Mouse (Mus musculus) neural tube, embryonic 12.5 days (tissue): ENCODE measurements at regions not wholly inside any gene's neighbourhood (a gene's known extent, or its start where the extent isn't known, plus 50 kb on each side); places are given as distances from the start of the nearest gene placed in this dataset.

ENCODE experiments used
- ATAC-seq: fragments of 200-750 bp; cut with Nextera tagmentation; 2 replicates; pipeline ENCODE4 v1.8.0; 2017; ENCODE audit warnings: low read depth, mild to moderate bottlenecking, moderate TSS enrichment, moderate library complexity; ENCODE audit not compliant: low FRiP score
- H3K27ac ChIP-seq: fragments of 300-500 bp; sonication (generic); 2 replicates; pipeline ENCODE4 v1.5.1; 2016
- H3K27me3 ChIP-seq: fragments of 300-500 bp; sonication (generic); replicated peaks from 2 replicates; pipeline ENCODE4 v1.6.1; 2016; ENCODE audit warnings: mild to moderate bottlenecking
- H3K36me3 ChIP-seq: fragments of 300-500 bp; sonication (generic); 2 replicates; pipeline ENCODE4 v1.6.1; 2016; ENCODE audit warnings: mild to moderate bottlenecking
- H3K4me1 ChIP-seq: fragments of 300-500 bp; sonication (generic); 2 replicates; pipeline ENCODE4 v1.6.1; 2016
- H3K4me2 ChIP-seq: fragments of 300-500 bp; sonication (generic); replicated peaks from 2 replicates; pipeline ENCODE4 v1.6.1; 2016; ENCODE audit warnings: mild to moderate bottlenecking
- H3K4me3 ChIP-seq: fragments of 300-500 bp; sonication (generic); 2 replicates; pipeline ENCODE4 v1.5.1; 2016
- H3K9ac ChIP-seq: fragments of 300-500 bp; sonication (generic); 2 replicates; pipeline ENCODE4 v1.6.1; 2016; ENCODE audit warnings: mild to moderate bottlenecking
- H3K9me3 ChIP-seq: fragments of 300-500 bp; sonication (generic); 2 replicates; pipeline ENCODE4 v1.6.1; 2016; ENCODE audit warnings: mild to moderate bottlenecking
- WGBS: fragments of 180-500 bp; shearing (Covaris S2); methylation state at CpG from one replicate; pipeline ENCODE4 v1.1.7; 2016; 5-methylcytosine and 5-hydroxymethylcytosine counted together

DNA sequence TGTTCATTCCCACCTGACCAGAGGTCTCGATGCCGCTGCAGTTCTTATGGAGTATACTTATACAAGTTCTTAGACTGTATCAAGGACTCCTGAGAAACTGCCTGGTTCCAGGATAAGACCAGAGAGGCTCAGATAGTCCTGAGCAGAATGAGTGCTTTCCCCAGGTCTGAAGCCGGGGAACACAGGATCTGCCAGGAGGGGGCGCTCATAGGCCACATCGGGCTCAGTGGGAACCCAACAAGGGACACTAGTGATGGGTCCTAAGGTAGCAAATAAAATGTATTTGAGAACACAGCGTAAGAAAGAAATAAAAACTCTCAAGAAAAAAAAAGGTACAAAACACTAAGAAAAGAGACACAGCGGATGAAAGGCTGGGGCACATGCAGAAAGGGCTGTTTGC is 454.0 kb upstream of the Zdhhc25 start:
- no peaks in the 10 kb centered on the region for H3K4me1 ChIP-seq
- no peak overlapping the region for H3K27ac ChIP-seq
- H3K9me3 ChIP-seq: no peaks in the 10 kb centered on the region
- H3K9ac ChIP-seq: no peak overlapping the region
- H3K36me3 ChIP-seq: no peaks in the 10 kb centered on the region
- H3K4me3 ChIP-seq: no peak overlapping the region
- no peak for ATAC-seq
- no peak overlapping the region for H3K4me2 ChIP-seq
- 47% methylated on average over 7 of the region's 7 CpGs for WGBS
- H3K27me3 ChIP-seq: no peaks in the 10 kb centered on the region

DNA sequence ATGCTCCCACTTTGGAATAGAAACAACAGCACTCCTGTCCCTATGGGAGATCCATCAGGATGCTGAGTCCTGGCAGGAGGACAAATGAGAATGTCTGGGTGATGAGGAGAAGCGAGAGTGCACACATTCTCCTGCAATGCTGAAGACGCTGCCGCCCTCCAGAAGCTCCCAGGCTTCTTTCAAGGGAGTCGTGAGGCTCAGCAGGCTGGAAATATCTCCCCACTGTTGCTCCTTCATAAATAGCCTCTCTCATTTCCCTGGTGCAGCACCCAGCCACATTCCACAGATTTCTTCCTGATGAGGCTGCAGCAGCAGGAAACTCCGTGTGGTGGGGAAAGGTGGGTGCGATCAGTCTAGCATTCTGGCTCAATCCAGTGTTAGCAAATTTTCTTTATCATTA is 448.9 kb upstream of the Zdhhc25 start:
- Histone ChIP-seq H3K27me3 (no peaks in the 10 kb centered on the region), H3K4me1 (0 out of 2 replicates have a peak, but pooled peaks cover 4% of the 10 kb centered on the region), H3K9me3 (no peaks in the 10 kb centered on the region), H3K4me2 (no peak overlapping the region), H3K4me3 (no peak overlapping the region), H3K27ac (no peak overlapping the region), H3K9ac (no peak overlapping the region), H3K36me3 (no peaks in the 10 kb centered on the region)
- ATAC-seq: no peak
- 81% methylated on average over 6 of the region's 6 CpGs for WGBS

DNA sequence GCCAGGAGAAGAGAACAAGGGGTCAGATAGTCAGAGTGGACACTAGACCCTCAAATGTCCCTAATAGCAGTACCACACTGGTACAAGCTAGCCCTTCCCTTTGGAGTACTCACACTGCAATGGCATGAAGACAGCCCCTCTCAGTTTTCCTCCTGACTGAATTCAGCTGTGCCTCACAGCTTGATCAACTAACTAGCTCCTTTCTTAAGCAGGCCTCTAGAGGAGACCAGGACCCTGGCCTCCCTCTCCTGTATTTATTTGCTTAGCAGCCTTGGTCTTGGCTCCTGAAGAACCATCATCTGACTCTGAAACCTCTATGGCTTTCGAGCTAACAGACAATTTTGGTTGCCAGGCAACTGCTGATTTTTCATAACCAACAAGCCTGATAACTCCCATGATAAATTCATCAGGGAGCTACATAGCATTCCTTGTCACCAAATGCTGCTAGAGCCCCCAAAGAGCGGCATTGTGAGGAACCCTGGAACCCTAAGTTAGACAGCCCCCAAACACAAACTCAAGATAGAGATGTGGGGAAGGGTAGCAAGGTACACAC is 440.4 kb upstream of the Zdhhc25 start:
- Histone ChIP-seq H3K27me3 (no peaks in the 10 kb centered on the region), H3K27ac (no peak overlapping the region), H3K9ac (no peak overlapping the region), H3K4me1 (0 out of 2 replicates have a peak, but pooled peaks cover 4% of the 10 kb centered on the region), H3K36me3 (no peaks in the 10 kb centered on the region), H3K4me2 (no peak overlapping the region), H3K9me3 (no peaks in the 10 kb centered on the region), H3K4me3 (no peak overlapping the region)
- 84% methylated on average over 2 of the region's 2 CpGs for WGBS
- ATAC-seq: no peak

DNA sequence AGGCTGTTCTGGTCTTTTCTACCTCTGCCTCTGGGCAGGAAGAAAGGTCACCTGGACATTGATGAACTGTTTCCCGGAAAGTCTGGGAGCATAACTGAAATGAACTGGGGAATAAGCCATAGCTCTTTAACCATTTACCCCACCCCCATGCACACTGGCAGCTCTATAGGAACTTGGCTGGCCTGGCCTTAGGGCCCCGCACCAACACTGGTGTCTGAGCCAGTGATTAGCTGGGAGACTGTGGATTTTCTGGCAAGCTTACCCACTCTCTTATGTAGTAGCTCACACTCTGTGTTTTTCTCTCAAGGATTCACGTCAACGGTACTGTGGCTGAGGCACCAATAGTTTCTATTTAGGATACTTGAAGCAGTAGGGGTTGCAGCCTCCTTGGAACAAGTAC is 439.8 kb upstream of the Zdhhc25 start:
- whole genome bisulfite sequencing: 91% methylated on average over 4 of the region's 4 CpGs
- Histone ChIP-seq H3K36me3 (no peaks in the 10 kb centered on the region), H3K27ac (no peak overlapping the region), H3K4me3 (no peak overlapping the region), H3K4me1 (0 out of 2 replicates have a peak, but pooled peaks cover 4% of the 10 kb centered on the region), H3K9ac (no peak overlapping the region), H3K27me3 (no peaks in the 10 kb centered on the region), H3K9me3 (no peaks in the 10 kb centered on the region), H3K4me2 (no peak overlapping the region)
- ATAC-seq: no peak

DNA sequence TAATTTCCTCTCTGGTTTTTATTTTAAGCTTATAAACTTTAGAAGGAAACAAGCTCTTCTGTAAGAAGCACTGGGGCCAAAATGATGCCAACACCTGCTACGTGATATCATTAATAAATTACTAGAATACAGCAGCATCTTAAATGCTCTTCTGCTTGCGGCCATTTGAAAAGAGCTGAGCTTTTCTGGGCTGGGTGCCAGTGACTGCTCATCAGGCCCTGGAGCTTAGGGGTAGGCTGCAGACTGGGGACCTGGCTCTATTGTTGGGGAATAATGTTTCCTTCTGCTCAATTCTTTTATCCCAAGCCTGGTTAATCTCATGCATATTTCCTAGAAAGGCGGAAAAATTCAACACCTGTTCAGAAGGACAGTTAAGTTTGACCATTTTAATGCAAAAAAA is 436.7 kb upstream of the Zdhhc25 start:
- no peaks in the 10 kb centered on the region for H3K36me3 ChIP-seq
- H3K4me3 ChIP-seq: no peak overlapping the region
- 78% methylated on average over 3 of the region's 3 CpGs for WGBS
- ATAC-seq: no peak
- no peaks in the 10 kb centered on the region for H3K4me1 ChIP-seq
- no peaks in the 10 kb centered on the region for H3K27me3 ChIP-seq
- no peak overlapping the region for H3K9ac ChIP-seq
- H3K27ac ChIP-seq: no peak overlapping the region
- H3K4me2 ChIP-seq: no peak overlapping the region
- no peaks in the 10 kb centered on the region for H3K9me3 ChIP-seq

DNA sequence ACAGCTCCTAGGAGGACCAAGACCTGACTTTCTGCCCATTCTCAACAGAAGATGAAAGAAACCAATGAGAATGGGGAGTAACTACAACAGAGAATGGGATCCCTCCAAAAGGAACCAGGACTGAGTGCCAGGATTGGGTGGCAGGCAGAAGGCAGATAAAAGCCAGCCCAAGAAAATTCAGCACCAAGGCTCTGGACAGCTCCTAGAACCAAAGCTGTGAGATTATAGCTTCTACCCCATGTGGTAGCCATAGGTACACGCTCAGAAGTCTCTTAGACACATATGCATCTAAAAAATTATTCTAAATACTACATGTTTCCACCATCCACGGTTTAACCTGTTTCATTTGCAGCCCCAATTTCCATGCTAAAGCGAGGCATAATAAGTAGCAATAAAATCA is 425.8 kb upstream of the Zdhhc25 start:
- 33% methylated on average over 3 of the region's 3 CpGs for WGBS
- no peaks in the 10 kb centered on the region for H3K36me3 ChIP-seq
- no peak overlapping the region for H3K4me3 ChIP-seq
- H3K9ac ChIP-seq: no peak overlapping the region
- H3K27ac ChIP-seq: no peak overlapping the region
- no peaks in the 10 kb centered on the region for H3K27me3 ChIP-seq
- H3K9me3 ChIP-seq: no peaks in the 10 kb centered on the region
- no peak for ATAC-seq
- H3K4me1 ChIP-seq: no peaks in the 10 kb centered on the region
- H3K4me2 ChIP-seq: no peak overlapping the region

DNA sequence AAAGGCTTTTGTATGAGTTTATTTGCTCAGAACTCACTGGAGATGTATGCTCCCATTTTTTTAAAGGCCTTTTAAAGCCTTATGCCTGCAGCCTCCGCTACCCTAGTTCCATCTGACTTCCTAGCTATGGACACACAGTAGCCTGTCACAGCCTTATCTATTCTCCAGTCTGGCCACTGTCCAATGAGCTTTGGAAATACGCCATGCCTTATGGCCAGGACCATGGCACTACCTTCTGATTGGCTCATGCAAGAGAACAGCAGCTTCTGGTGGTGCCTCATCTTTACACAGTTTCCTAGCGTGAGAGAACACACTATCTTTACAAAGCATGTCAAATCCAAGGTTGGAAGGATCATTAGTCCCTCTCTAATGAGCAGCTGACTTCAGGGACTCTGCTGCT is 424.1 kb upstream of the Zdhhc25 start:
- Histone ChIP-seq H3K9me3 (no peaks in the 10 kb centered on the region), H3K4me3 (no peak overlapping the region), H3K9ac (no peak overlapping the region), H3K4me2 (no peak overlapping the region), H3K4me1 (no peaks in the 10 kb centered on the region), H3K27ac (no peak overlapping the region), H3K36me3 (no peaks in the 10 kb centered on the region), H3K27me3 (no peaks in the 10 kb centered on the region)
- WGBS: 82% methylated on average over 3 of the region's 3 CpGs
- ATAC-seq: no peak

DNA sequence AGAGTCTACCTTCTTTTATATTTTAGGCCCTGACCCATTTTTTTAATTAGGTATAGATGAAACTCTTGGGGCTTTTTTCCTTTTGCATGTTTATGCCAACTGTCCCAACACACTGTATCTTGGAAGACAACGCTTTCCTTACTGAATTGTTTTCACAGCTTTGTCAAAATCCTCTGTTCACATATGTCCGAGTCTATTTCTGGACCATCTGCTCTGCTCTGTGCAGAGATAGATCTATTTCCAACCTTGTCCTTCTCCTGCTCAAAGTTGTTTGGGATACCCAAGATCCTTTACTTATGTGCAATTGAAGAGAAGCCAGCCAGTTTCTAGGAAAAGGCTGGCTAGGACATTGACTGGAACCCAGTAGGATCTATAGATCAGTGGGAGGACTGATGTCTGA is 403.6 kb upstream of the Zdhhc25 start:
- no peaks in the 10 kb centered on the region for H3K4me1 ChIP-seq
- H3K9me3 ChIP-seq: no peaks in the 10 kb centered on the region
- H3K27ac ChIP-seq: no peak overlapping the region
- no peaks in the 10 kb centered on the region for H3K36me3 ChIP-seq
- H3K4me2 ChIP-seq: no peak overlapping the region
- 90% methylated on average over 2 of the region's 2 CpGs for WGBS
- ATAC-seq: no peak
- H3K9ac ChIP-seq: no peak overlapping the region
- H3K27me3 ChIP-seq: no peaks in the 10 kb centered on the region
- no peak overlapping the region for H3K4me3 ChIP-seq

DNA sequence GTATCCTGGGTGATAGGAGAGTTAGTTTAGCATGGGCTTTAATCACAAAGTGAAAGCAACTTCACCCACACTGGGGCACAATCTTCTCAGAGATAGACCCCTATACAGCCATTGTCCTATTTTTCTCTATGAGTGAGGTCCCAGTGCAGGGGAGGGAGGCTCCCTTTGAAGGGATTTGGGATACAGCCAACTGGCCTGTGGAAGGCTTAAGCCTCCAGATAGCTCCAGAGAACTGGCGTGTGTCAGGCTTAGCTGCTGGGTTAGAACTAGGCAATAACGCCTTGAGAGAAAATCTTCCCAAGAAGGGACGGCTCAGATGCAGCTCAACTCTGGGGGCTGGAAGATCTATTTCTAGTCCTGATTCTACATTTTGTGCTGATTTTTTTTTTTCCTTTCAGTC is 397.4 kb upstream of the Zdhhc25 start:
- Histone ChIP-seq H3K27me3 (no peaks in the 10 kb centered on the region), H3K27ac (no peak overlapping the region), H3K4me2 (peak overlapping the region; percentile 38), H3K4me1 (peaks cover 9% of the 10 kb centered on the region; the same call in 1 of the 2 replicates), H3K36me3 (no peaks in the 10 kb centered on the region), H3K4me3 (no peak overlapping the region), H3K9ac (no peak overlapping the region), H3K9me3 (no peaks in the 10 kb centered on the region)
- ATAC-seq: no peak
- WGBS: 66% methylated on average over 3 of the region's 3 CpGs

DNA sequence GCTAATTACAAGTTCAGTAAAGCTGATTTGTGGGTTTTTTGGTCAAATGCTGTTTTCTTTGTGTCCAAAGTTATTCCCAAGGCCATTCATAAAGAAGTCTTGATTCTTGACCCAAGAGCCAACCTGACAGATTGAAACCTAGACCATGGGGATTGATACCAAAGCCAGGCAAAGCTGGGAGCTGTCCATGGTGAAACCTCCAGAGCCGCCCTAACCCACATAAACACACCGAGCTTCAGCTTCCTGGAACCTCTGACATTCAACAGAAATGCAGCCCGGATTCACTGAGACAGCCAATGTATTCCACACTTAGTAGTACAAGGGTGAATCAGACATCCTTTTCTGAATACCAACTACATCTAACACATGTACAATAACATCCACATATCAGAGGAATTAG is 386.7 kb upstream of the Zdhhc25 start:
- no peaks in the 10 kb centered on the region for H3K9me3 ChIP-seq
- no peaks in the 10 kb centered on the region for H3K27me3 ChIP-seq
- no peak for ATAC-seq
- WGBS: 57% methylated on average over 3 of the region's 3 CpGs
- no peak overlapping the region for H3K9ac ChIP-seq
- H3K4me1 ChIP-seq: peaks cover 5% of the 10 kb centered on the region; the same call in 1 of the 2 replicates
- no peaks in the 10 kb centered on the region for H3K36me3 ChIP-seq
- no peak overlapping the region for H3K4me2 ChIP-seq
- H3K27ac ChIP-seq: no peak overlapping the region
- no peak overlapping the region for H3K4me3 ChIP-seq

DNA sequence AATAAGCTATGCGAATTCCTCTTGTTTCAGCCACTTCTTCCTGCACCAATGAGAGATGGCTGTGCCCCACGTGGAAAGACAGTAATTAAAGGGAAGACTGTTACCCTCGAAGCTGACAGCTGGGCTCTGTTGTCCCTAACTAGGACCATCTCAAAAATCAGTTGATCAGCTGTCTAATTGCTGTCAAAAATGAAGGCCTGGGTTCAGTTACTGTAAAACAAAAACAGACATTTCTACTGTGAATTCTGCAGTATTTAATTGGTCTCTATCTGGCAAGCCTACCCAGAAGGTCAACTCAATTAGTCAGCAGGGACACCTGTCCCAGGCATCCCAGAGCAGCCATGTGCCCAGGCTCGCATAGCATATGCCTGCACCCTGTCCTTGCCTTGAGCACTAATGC is 385.8 kb upstream of the Zdhhc25 start:
- no peak overlapping the region for H3K4me2 ChIP-seq
- H3K27me3 ChIP-seq: no peaks in the 10 kb centered on the region
- H3K9ac ChIP-seq: no peak overlapping the region
- ATAC-seq: no peak
- H3K4me3 ChIP-seq: no peak overlapping the region
- H3K4me1 ChIP-seq: peaks cover 5% of the 10 kb centered on the region; the same call in 1 of the 2 replicates
- 66% methylated on average over 4 of the region's 4 CpGs for WGBS
- H3K27ac ChIP-seq: no peak overlapping the region
- no peaks in the 10 kb centered on the region for H3K36me3 ChIP-seq
- H3K9me3 ChIP-seq: no peaks in the 10 kb centered on the region

DNA sequence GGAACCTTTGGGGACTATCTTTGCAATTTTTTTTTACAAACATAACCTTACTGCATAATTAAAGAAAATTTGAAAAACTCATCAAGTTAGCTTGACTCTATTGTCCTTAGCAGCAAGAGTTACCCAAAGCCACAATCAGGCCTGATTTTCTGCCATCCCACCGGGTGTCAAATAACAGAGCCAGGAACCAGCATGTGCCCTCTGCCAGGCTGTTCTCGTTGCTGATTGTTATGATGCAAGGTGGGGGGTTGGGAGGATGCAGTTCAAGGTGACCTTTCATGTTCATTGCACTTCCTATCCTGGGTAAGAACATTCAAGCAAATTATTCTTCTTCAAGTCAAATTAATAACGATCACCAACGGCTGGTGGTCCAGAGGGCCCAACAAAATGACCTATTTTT is 370.6 kb upstream of the Zdhhc25 start:
- H3K9ac ChIP-seq: no peak overlapping the region
- no peak overlapping the region for H3K27ac ChIP-seq
- 65% methylated on average over 4 of the region's 4 CpGs for WGBS
- H3K4me3 ChIP-seq: no peak overlapping the region
- no peaks in the 10 kb centered on the region for H3K36me3 ChIP-seq
- H3K27me3 ChIP-seq: no peaks in the 10 kb centered on the region
- H3K4me1 ChIP-seq: no peaks in the 10 kb centered on the region
- no peaks in the 10 kb centered on the region for H3K9me3 ChIP-seq
- H3K4me2 ChIP-seq: no peak overlapping the region
- ATAC-seq: no peak

DNA sequence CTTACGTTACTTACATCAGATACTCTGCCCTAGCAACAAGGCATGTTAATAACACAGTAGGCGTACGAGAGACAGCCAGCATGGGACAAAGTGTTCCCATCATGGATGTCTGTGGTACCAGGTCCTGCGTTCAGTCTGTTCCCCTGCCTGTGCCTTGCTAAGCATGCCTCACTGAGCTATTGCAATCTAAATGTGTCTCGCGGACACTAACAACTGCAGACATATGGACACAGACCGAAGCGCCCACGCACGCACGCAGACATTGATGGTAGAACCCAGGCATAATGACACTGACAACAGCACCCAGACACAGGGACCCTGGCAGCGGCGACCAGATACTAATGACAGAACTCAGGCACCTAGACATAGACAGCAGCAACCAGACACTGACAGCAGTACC is 355.5 kb upstream of the Zdhhc25 start:
- no peak overlapping the region for H3K27ac ChIP-seq
- 92% methylated on average over 13 of the region's 13 CpGs for WGBS

More for the DNA sequence above, 355.5 kb upstream of the Zdhhc25 start:
- Histone ChIP-seq H3K36me3 (no peaks in the 10 kb centered on the region), H3K4me2 (no peak overlapping the region), H3K4me1 (0 out of 2 replicates have a peak, but pooled peaks cover 3% of the 10 kb centered on the region), H3K27me3 (no peaks in the 10 kb centered on the region; the same call in 1 of the 2 replicates), H3K4me3 (no peak overlapping the region), H3K9me3 (no peaks in the 10 kb centered on the region), H3K9ac (no peak overlapping the region)
- no peak for ATAC-seq
